Mouse (Mus musculus) cerebellum, adult 8-10 months (tissue): Measurements from ENCODE around the gene Tssk3.

Experiments
- DNase-seq: peaks from one replicate; pipeline ENCODE4 v3.0.0; 2022

Gene Tssk3

DNA sequence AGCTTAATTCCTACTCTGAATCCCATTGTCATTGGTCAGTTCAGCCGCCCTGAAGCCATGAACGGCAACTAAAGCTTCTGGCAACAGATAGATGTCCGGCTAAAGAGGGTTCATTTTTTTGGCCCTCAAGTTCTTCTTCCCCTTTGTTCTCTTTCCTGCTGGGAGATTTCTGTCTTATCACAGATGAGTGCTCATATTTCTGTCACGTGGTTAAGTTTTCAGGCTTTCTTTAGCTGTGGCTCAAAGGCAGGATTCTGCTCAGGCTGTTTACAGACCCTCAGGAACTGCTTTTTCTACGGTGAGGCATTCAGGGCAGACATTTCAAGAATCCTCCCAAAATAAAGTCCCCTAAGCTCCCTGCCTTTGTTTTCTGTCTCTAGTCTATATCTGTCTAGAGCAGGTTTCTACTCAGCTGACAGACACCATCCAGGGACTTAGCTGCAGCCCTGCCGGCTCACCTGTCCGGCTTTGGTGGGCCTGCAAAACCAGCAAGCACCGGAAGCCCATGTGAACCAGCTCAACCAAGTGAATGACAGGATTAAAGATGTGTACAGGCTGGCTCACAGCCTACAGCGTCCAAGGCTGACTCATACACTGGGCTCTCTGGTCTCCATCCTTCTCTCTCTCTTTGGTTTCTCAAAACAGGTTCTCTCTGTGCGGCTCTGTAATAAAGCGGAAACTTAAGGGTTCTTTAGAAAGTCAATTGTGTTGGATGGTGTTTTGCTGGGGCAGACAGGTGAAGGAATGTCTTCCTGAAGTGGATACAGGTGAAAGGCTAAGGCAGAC lies 42.9 kb downstream of the Tssk3 start:
- DNase-seq = no peak

DNA sequence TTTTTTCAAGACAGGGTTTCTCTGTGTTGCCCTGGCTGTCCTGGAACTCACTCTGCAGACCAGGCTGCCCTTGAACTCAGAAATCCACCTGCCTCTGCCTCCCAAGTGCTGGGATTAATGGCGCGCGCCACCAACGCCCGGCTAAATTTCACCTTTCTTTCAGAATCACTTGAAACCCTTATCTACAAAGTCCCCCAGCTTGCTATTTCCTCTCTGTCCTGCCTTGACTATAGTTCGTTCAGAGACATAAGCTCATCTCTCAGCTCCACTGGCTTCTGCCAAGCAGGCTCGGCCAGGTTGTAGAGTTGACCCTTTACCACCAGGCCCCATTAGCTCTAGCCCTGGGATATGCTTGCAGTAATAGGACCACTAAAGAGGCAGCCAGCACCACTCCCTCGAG lies 43.5 kb downstream of the Tssk3 start:
- DNase-seq = no peak

DNA sequence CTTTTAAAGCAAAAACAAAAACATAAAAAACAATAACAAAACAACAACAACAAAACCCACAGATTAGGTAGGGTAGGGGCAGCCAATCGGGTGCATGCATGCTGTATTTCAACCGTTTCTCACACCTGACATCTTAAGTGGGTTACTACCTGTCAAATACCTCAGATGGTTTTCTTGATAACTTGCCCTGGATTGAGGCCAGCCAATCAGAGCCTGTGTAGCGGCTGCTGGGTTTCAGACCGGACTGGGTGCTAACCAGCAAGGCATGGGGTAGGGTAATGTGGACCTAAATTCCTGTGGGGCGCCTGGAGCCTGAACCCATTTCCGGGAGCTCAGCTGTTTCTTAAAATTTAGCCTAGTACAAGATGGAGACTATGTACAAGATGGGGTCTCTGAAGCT lies 49.7 kb downstream of the Tssk3 start:
- DNase-seq = no peak

DNA sequence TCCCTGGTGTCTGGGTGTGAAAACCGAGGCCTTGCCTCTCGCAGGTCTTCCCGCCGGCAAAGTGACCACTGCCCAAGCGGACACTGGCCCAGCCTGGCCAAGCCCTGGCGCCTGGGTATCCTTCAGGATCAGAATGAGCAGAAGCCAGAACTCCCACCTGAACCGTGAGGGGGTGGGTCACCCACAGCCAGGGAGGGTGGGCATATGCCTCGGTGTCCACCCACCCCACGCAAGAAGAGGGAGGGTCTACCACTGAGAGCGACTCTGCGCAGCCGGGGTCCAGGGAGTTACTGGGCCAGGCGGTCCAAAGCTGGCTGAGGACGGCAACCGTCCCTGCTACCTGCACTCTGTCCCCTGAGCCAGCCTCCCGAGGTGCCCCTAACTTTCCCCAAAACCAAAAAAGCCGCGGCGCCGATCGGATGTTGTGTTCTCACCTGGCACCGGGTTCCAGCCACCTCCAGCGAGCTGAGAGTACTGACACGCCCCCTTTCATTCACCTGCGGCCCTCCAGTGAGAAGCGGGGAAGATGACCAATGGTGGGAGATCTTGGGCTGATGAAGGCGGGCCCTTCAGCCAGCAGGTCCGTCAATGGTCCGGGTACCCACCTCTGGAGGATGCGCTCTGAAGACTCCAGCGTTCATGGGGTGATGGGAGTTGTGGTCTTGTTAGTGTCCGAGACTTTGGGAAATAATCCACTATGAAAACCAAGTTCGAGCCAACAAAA lies 50.3 kb downstream of the Tssk3 start, which contains the start of gene Zbtb8b:
Zbtb8b (minus strand) TSS at position 514 of the 724 bp plus-strand sequence.
- DNase-seq = peak; percentile 75
